Mouse (Mus musculus) brown adipose tissue, adult 24 weeks (tissue): ENCODE data around the gene Acad11. TPM values are rescaled to one million over a fixed set of nuclear protein-coding genes. Genes with fewer than 3 reads are reported as not detected.

Experiments used
- H3K27ac ChIP-seq: fragments of 200-500 bp; replicated peaks from 2 replicates; pipeline ENCODE4 v1.5.1; 2012; ENCODE audit warnings: low read depth, mild to moderate bottlenecking, low read length
- H3K4me1 ChIP-seq: fragments of 200-500 bp; 2 replicates; pipeline ENCODE4 v1.6.1; 2012; ENCODE audit warnings: low read length, mixed read lengths; ENCODE audit not compliant: control insufficient read depth, insufficient read depth, insufficient read length
- H3K4me3 ChIP-seq: fragments of 200-500 bp; 2 replicates; pipeline ENCODE4 v1.5.1; 2012; ENCODE audit warnings: low read depth, mild to moderate bottlenecking, low read length, moderate library complexity; ENCODE audit not compliant: insufficient read depth
- polyA plus RNA-seq: library from polyadenylated mRNA; stranded (reverse); fragments of >200 nt; gene quantifications from 2 replicates; pipeline ENCODE4 v1.2.4, GENCODE M21; 2012; ENCODE audit not compliant: missing spikeins, insufficient read depth, insufficient read length

Acad11 gene
- 115 and 150 TPM in 2 replicates for polyA plus RNA-seq

GRCm38 (mm10) chr9:104063244-104063961 is at the start of gene Acad11:
Gene Acad11 (plus strand): TSS chr9:104063377.
- Histone ChIP-seq H3K27ac (peak within 1 kb of the TSS; percentile 93), H3K4me3 (peak within 1 kb of the TSS; percentile 82), H3K4me1 (peaks cover 5% of the 10 kb centered on the region; the same call in 1 of the 2 replicates)

GRCm38 (mm10) chr9:104014526-104014925 is 48.7 kb upstream of the Acad11 start:
- no peak overlapping the region for H3K4me3 ChIP-seq
- no peaks in the 10 kb centered on the region for H3K4me1 ChIP-seq
- no peak overlapping the region for H3K27ac ChIP-seq

GRCm38 (mm10) chr9:104021026-104021425 is 42.2 kb upstream of the Acad11 start:
- Histone ChIP-seq H3K27ac (no peak overlapping the region), H3K4me3 (no peak overlapping the region), H3K4me1 (no peaks in the 10 kb centered on the region)

- Histone ChIP-seq H3K27ac (no peak overlapping the region), H3K4me1 (no peaks in the 10 kb centered on the region), H3K4me3 (no peak overlapping the region)
Measured at GRCm38 (mm10) chr9:104027186-104027585, 36.0 kb upstream of the Acad11 start.

- no peak overlapping the region for H3K4me3 ChIP-seq
- no peaks in the 10 kb centered on the region for H3K4me1 ChIP-seq
- H3K27ac ChIP-seq = no peak overlapping the region
Measured at GRCm38 (mm10) chr9:104029861-104030260, 33.3 kb upstream of the Acad11 start.

- Histone ChIP-seq H3K27ac (no peak overlapping the region), H3K4me3 (no peak overlapping the region), H3K4me1 (no peaks in the 10 kb centered on the region)
Measured at GRCm38 (mm10) chr9:104034231-104034630, 28.9 kb upstream of the Acad11 start.

GRCm38 (mm10) chr9:104034718-104035117 is 28.5 kb upstream of the Acad11 start:
- Histone ChIP-seq H3K4me1 (no peaks in the 10 kb centered on the region), H3K4me3 (peak overlapping the region; percentile 37), H3K27ac (no peak overlapping the region)

- Histone ChIP-seq H3K4me1 (no peaks in the 10 kb centered on the region), H3K4me3 (peak overlapping the region; percentile 37), H3K27ac (no peak overlapping the region)
Measured at GRCm38 (mm10) chr9:104035261-104036015, 27.7 kb upstream of the Acad11 start.

GRCm38 (mm10) chr9:104038266-104038665 is 24.9 kb upstream of the Acad11 start:
- H3K27ac ChIP-seq = no peak overlapping the region
- H3K4me1 ChIP-seq = no peaks in the 10 kb centered on the region; the same call in 1 of the 2 replicates
- no peak overlapping the region for H3K4me3 ChIP-seq

- no peak overlapping the region for H3K4me3 ChIP-seq
- no peak overlapping the region for H3K27ac ChIP-seq
- no peaks in the 10 kb centered on the region; the same call in 1 of the 2 replicates for H3K4me1 ChIP-seq
Measured at GRCm38 (mm10) chr9:104039031-104039695, 24.0 kb upstream of the Acad11 start.

GRCm38 (mm10) chr9:104039742-104040141 is 23.4 kb upstream of the Acad11 start:
- 0 out of 2 replicates have a peak overlapping the region, but pooled peaks have one; percentile 3 for H3K4me3 ChIP-seq

GRCm38 (mm10) chr9:104040362-104040761 is 22.8 kb upstream of the Acad11 start, which contains the start of gene Gm28305:
Gene Gm28305 (plus strand): TSS chr9:104040662.
- H3K4me3 ChIP-seq = 0 out of 2 replicates have a peak within 1 kb of the TSS, but pooled peaks have one; percentile 3
- H3K27ac ChIP-seq = no peak within 1 kb of the TSS
- no peaks in the 10 kb centered on the region; the same call in 1 of the 2 replicates for H3K4me1 ChIP-seq

More at GRCm38 (mm10) chr9:104039742-104040141, 23.4 kb upstream of the Acad11 start:
- H3K4me1 ChIP-seq = no peaks in the 10 kb centered on the region; the same call in 1 of the 2 replicates
- H3K27ac ChIP-seq = no peak overlapping the region

- Histone ChIP-seq H3K4me3 (no peak overlapping the region), H3K27ac (no peak overlapping the region), H3K4me1 (no peaks in the 10 kb centered on the region; the same call in 1 of the 2 replicates)
Measured at GRCm38 (mm10) chr9:104043676-104044075, 19.5 kb upstream of the Acad11 start.

GRCm38 (mm10) chr9:104051028-104051427 is 12.1 kb upstream of the Acad11 start:
- H3K27ac ChIP-seq = no peak overlapping the region
- H3K4me1 ChIP-seq = no peaks in the 10 kb centered on the region
- no peak overlapping the region for H3K4me3 ChIP-seq
